Mouse (Mus musculus) thymus, adult 2 months (tissue): ENCODE measurements around the gene Ppif.

Experiments used
- CTCF ChIP-seq: fragments of 200-500 bp; IDR thresholded peaks from 2 replicates; pipeline ENCODE4 v1.5.1; 2012; ENCODE audit warnings: mild to moderate bottlenecking, control low read depth, low read length, moderate library complexity, borderline replicate concordance; ENCODE audit not compliant: control insufficient read depth, poor library complexity, insufficient read depth; ENCODE audit errors: extremely low read depth
- POLR2A ChIP-seq: fragments of 200-500 bp; IDR thresholded peaks from 2 replicates; pipeline ENCODE4 v1.6.1; 2012; ENCODE audit warnings: mild to moderate bottlenecking, low read length, control low read depth, moderate library complexity; ENCODE audit not compliant: control insufficient read depth, poor library complexity, insufficient read depth; ENCODE audit errors: extremely low read depth

GRCm38 (mm10) chr14:25667587-25667986 lies 26.4 kb upstream of the Ppif start:
- TF ChIP-seq CTCF = no peak
- TF ChIP-seq POLR2A = no peak
